In genomic region chr7:78086566-78087008, GRCm38 (mm10) we compare ENCODE assay signal across 10 mouse cellular contexts.
DNase-seq lines count a peak whose midpoint lies in the region; ATAC-seq and TF ChIP-seq lines count a peak whose summit lies in the region.
"Had no signal": no experiment of that assay in that cellular context is flagged by ENCODE, and none has a peak within 500 bp of the region (broad histone marks: within the 10 kb centered on the region; RNA-seq: fewer than 3 reads in every experiment).

No protein-coding gene starts in this region.

- no peak for TF ChIP-seq CTCF in brain, embryonic 14.5 days (IDR thresholded peaks at IDR 0.05; ENCODE audit: borderline replicate concordance, extremely low read depth, insufficient read depth, insufficient read length)

- H3K4me2 ChIP-seq in heart, embryonic 15.5 days = peak overlapping the region; percentile 23; the same call in 1 of the 2 replicates
- H3K4me2 ChIP-seq in hindbrain, embryonic 12.5 days (replicated peaks) = 0 out of 2 replicates have a peak overlapping the region, but pooled peaks have one; percentile 6
- H3K4me2 ChIP-seq in limb, embryonic 14.5 days (replicated peaks; ENCODE audit: low read depth, low read length, severe bottlenecking) = no peak overlapping the region

- no peaks in the 10 kb centered on the region for H3K36me3 ChIP-seq in heart, embryonic 15.5 days
- no peaks in the 10 kb centered on the region for H3K36me3 ChIP-seq in hindbrain, embryonic 12.5 days
- H3K36me3 ChIP-seq in limb, embryonic 14.5 days (ENCODE audit: control insufficient read depth, insufficient read depth, low read length) = no peaks in the 10 kb centered on the region

- no peaks in the 10 kb centered on the region for H3K9me3 ChIP-seq in heart, embryonic 15.5 days (replicated peaks)
- no peaks in the 10 kb centered on the region for H3K9me3 ChIP-seq in hindbrain, embryonic 12.5 days (replicated peaks)
- H3K9me3 ChIP-seq in limb, embryonic 14.5 days (ENCODE audit: control insufficient read depth, low read length) = no peaks in the 10 kb centered on the region

- TF ChIP-seq POLR2A in brain, embryonic 14.5 days (IDR thresholded peaks at IDR 0.05; ENCODE audit: borderline replicate concordance, extremely low read depth, insufficient read depth, insufficient read length, poor library complexity, severe bottlenecking) = no peak
- no peak for TF ChIP-seq POLR2A in limb, embryonic 14.5 days (IDR thresholded peaks at IDR 0.05; ENCODE audit: borderline replicate concordance, extremely low read depth, insufficient read depth, insufficient read length)

- 0 out of 2 replicates have a peak, but pooled peaks have one; percentile 14 for ATAC-seq in heart, embryonic 15.5 days (replicated peaks; ENCODE audit: insufficient number of reproducible peaks, insufficient read depth, low FRiP score, low read depth)
- ATAC-seq in hindbrain, embryonic 12.5 days (ENCODE audit: low FRiP score) = no peak; the same call in 1 of the 2 replicates
- no peak for ATAC-seq in limb, embryonic 14.5 days (ENCODE audit: low FRiP score, low read depth)
- ATAC-seq: Patski had no signal

- no peak overlapping the region for H3K9ac ChIP-seq in heart, embryonic 15.5 days
- H3K9ac ChIP-seq in hindbrain, embryonic 12.5 days = no peak overlapping the region
- no peak overlapping the region for H3K9ac ChIP-seq in limb, embryonic 14.5 days (ENCODE audit: low read depth, low read length, severe bottlenecking)

- no peak overlapping the region for H3K27ac ChIP-seq in heart, embryonic 15.5 days
- H3K27ac ChIP-seq in hindbrain, embryonic 12.5 days = no peak overlapping the region
- H3K27ac ChIP-seq in limb, embryonic 14.5 days (replicated peaks; ENCODE audit: low read depth, low read length) = no peak overlapping the region

- H3K4me1 ChIP-seq in heart, embryonic 15.5 days (replicated peaks) = peaks cover 4% of the 10 kb centered on the region
- peaks cover 6% of the 10 kb centered on the region; the same call in 1 of the 2 replicates for H3K4me1 ChIP-seq in hindbrain, embryonic 12.5 days
- no peaks in the 10 kb centered on the region for H3K4me1 ChIP-seq in limb, embryonic 14.5 days (ENCODE audit: control insufficient read depth, insufficient read depth, low read length)

- H3K4me3 ChIP-seq in heart, embryonic 15.5 days = no peak overlapping the region
- H3K4me3 ChIP-seq in hindbrain, embryonic 12.5 days = no peak overlapping the region
- H3K4me3 ChIP-seq in limb, embryonic 14.5 days (replicated peaks; ENCODE audit: low read length) = no peak overlapping the region

- no peak for DNase-seq in heart, adult 9 months (ENCODE audit: low spot score in 2 of 2)
- DNase-seq in brain, embryonic 14.5 days (ENCODE audit: low read depth) = peak; percentile 81
- DNase-seq in limb, embryonic 14.5 days (ENCODE audit: low spot score) = peak; percentile 16
- DNase-seq in thymus, postnatal 36 days = no peak
- DNase-seq in ovary, adult 18-20 months (ENCODE audit: low spot score) = no peak
- DNase-seq: liver; retina, postnatal 1 day had no signal

- WGBS in heart, embryonic 15.5 days = 37% methylated on average over 4 of the region's 4 CpGs
- WGBS in hindbrain, embryonic 12.5 days = 63% methylated on average over 4 of the region's 4 CpGs
- 42% methylated on average over 4 of the region's 4 CpGs for WGBS in limb, embryonic 14.5 days

- no peaks in the 10 kb centered on the region for H3K27me3 ChIP-seq in heart, embryonic 15.5 days
- H3K27me3 ChIP-seq in hindbrain, embryonic 12.5 days = no peaks in the 10 kb centered on the region
- no peaks in the 10 kb centered on the region for H3K27me3 ChIP-seq in limb, embryonic 14.5 days (ENCODE audit: control insufficient read depth, insufficient read depth, low read length)
- H3K27me3 ChIP-seq: Patski had no signal

Comparison
In these comparisons a context has a peak if more than half of its experiments do, and no peak if none do; other contexts are left out.
1. DNase-seq: peak in brain, embryonic 14.5 days (single experiment) and limb, embryonic 14.5 days (single experiment); none in heart, adult 9 months (0 of 2), thymus, postnatal 36 days (0 of 2) and ovary, adult 18-20 months (single experiment).